ENCODE assay signal across 1 mouse cellular context in genomic region chr1:151461265-151461664, GRCm38 (mm10).
TF ChIP-seq lines count a peak whose summit lies in the region.

No protein-coding gene starts in this region.

TF ChIP-seq in CH12.LX, 34 proteins besides CTCF, POLR2A, EP300 and RAD21:
- TF ChIP-seq TCF12 (IDR thresholded peaks at IDR 0.05; ENCODE audit: low read depth, low read length) (no peak), CHD2 (IDR thresholded peaks at IDR 0.05; ENCODE audit: low read length) (no peak), HCFC1 (IDR thresholded peaks at IDR 0.05; ENCODE audit: low read depth, low read length) (no peak), IRF4 (IDR thresholded peaks at IDR 0.05; ENCODE audit: low read depth, low read length) (no peak), JUND (conservative IDR thresholded peaks at IDR 0.05; ENCODE audit: low read depth, low read length) (no peak), SMC3 (IDR thresholded peaks at IDR 0.05; ENCODE audit: low read depth, low read length) (no peak; the same call in 1 of the 2 replicates), CHD1 (IDR thresholded peaks at IDR 0.05; ENCODE audit: low read depth, low read length) (no peak), ZKSCAN1 (IDR thresholded peaks at IDR 0.05; ENCODE audit: borderline replicate concordance, low read depth, low read length) (no peak), MXI1 (IDR thresholded peaks at IDR 0.05; ENCODE audit: low read depth, low read length) (no peak), ELF1 (IDR thresholded peaks at IDR 0.05; ENCODE audit: low read depth, low read length) (no peak), NRF1 (IDR thresholded peaks at IDR 0.05; ENCODE audit: low read depth, low read length) (no peak), POLR2AphosphoS2 (IDR thresholded peaks at IDR 0.05; ENCODE audit: low read depth, low read length) (no peak)
